ENCODE assay signal across 11 mouse cellular contexts in the genomic region with DNA sequence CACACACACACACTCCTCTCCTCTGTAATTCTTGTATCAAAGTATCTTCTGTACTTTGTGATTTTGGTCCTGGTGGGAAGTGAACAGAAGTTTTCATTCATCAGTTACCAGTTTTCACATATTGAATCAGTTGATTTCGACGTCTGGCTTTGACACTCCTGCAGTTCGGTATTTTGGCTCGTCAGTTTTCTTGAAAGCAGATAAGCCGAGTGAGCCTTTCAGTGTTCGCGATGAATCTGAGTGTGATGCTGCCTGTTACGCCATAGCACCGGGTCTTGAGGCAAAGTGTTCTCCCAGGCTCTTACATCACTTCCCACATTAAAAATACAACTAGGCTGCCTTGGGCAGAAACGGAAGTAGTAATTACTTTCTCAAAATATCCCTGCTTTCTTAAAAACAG. TPM values are rescaled to one million over a fixed set of nuclear protein-coding genes. Genes with fewer than 3 reads are reported as not detected.
DNase-seq lines count a peak whose midpoint lies in the region; ATAC-seq and TF ChIP-seq lines count a peak whose summit lies in the region.
"Had no signal": no experiment of that assay in that cellular context is flagged by ENCODE, and none has a peak within 500 bp of the region (broad histone marks: within the 10 kb centered on the region; RNA-seq: fewer than 3 reads in every experiment).

No protein-coding gene starts in this region.

- TF ChIP-seq CTCF in left cerebral cortex, adult 2 months (IDR thresholded peaks at IDR 0.05) = no peak
- TF ChIP-seq CTCF in midbrain, postnatal 0 days (IDR thresholded peaks at IDR 0.05) = no peak

- DNase-seq in adrenal gland, adult 2 months = peak; percentile 5
- DNase-seq in adrenal gland, adult 8-10 months = no peak
- DNase-seq in left cerebral cortex, adult 2 months (ENCODE audit: extremely low spot score in 1 of 2, low spot score in 2 of 2) = peak in 1 of 2 experiments; percentile 40
- no peak for DNase-seq in left cerebral cortex, postnatal 10 days (ENCODE audit: extremely low spot score in 1 of 2, low spot score in 2 of 2)
- peak; percentile 50 for DNase-seq in midbrain, postnatal 0 days (ENCODE audit: low spot score)
- no peak for DNase-seq in natural killer cell, adult 2 months (ENCODE audit: low spot score in 2 of 2)
- DNase-seq in frontal cortex, postnatal 10 days (ENCODE audit: low spot score in 2 of 2) = no peak

- peak; percentile 58 to 62; a peak in 2 of 4 replicates for ATAC-seq in hematopoietic stem cell, adult 5-6 weeks (replicated peaks in 1 of 2; ENCODE audit: insufficient read depth in 1 of 2, low FRiP score in 2 of 2, low TSS enrichment in 1 of 2, low read depth in 1 of 2, poor library complexity in 2 of 2, severe bottlenecking in 2 of 2)
- no peak for ATAC-seq in midbrain, postnatal 0 days (ENCODE audit: low FRiP score)
- ATAC-seq: activated CD4-positive, CD25-positive, alpha-beta regulatory T cell, adult 4 months had no signal

- no peaks in the 10 kb centered on the region for H3K9me3 ChIP-seq in midbrain, postnatal 0 days (ENCODE audit: low read length)
- H3K9me3 ChIP-seq: stomach, embryonic 15.5 days had no signal

- H3K27ac ChIP-seq in left cerebral cortex, adult 2 months = no peak overlapping the region
- 0 out of 2 replicates have a peak overlapping the region, but pooled peaks have one; percentile 12 for H3K27ac ChIP-seq in midbrain, postnatal 0 days (ENCODE audit: low read depth, low read length)
- H3K27ac ChIP-seq: stomach, embryonic 15.5 days had no signal

- H3K9ac ChIP-seq in midbrain, postnatal 0 days (replicated peaks; ENCODE audit: low read length, poor library complexity, severe bottlenecking) = no peak overlapping the region
- H3K9ac ChIP-seq: stomach, embryonic 15.5 days had no signal

- H3K4me1 ChIP-seq in midbrain, postnatal 0 days (ENCODE audit: insufficient read depth, low read length) = peaks cover 11% of the 10 kb centered on the region; the same call in 1 of the 2 replicates
- H3K4me1 ChIP-seq: stomach, embryonic 15.5 days had no signal

- H3K27me3 ChIP-seq in midbrain, postnatal 0 days (ENCODE audit: insufficient read depth, low read length) = no peaks in the 10 kb centered on the region
- H3K27me3 ChIP-seq: stomach, embryonic 15.5 days had no signal

- intact Hi-C loops in left cerebral cortex, adult 2 months (cut with DNase I) = loop anchor here (10.0 kb wide), 2 partner anchors 245 to 785 kb away; no protein-coding TSS in a partner anchor
- intact Hi-C loops in left cerebral cortex, postnatal 10 days (cut with DNase I) = loop anchor here (5.0 kb wide), 2 partner anchors 137 to 387 kb away; no protein-coding TSS in a partner anchor

- 14% methylated on average over 10 of the region's 10 CpGs for WGBS in midbrain, postnatal 0 days

- H3K4me2 ChIP-seq in midbrain, postnatal 0 days (ENCODE audit: low read depth, low read length, poor library complexity, severe bottlenecking) = peak overlapping the region; percentile 33

- H3K4me3 ChIP-seq in left cerebral cortex, adult 2 months = peak overlapping the region; percentile 34
- H3K4me3 ChIP-seq in midbrain, postnatal 0 days (ENCODE audit: low read depth, low read length) = 0 out of 2 replicates have a peak overlapping the region, but pooled peaks have one; percentile 4
- H3K4me3 ChIP-seq: erythroblast, embryonic 14.5 days; stomach, embryonic 15.5 days had no signal

- no peaks in the 10 kb centered on the region for H3K36me3 ChIP-seq in midbrain, postnatal 0 days (ENCODE audit: insufficient read depth, low read length)

RNA-seq across cellular contexts. Expression of gene Galnt3, which starts 55.0 kb away (rescaled TPM):
- 1 to 10 TPM; 1.2 to 1.7 TPM for total RNA-seq in adrenal gland, adult 2 months (2021)
- polyA plus RNA-seq in adrenal gland, adult 2 months (2012; rRNA removed) = 0.13 and 0.42 TPM in 2 replicates
- total RNA-seq in adrenal gland, adult 8-10 months (2022) = 1 to 10 TPM; 1.3 to 3.5 (median 2.5) TPM
- total RNA-seq in left cerebral cortex, adult 2 months (2021) = 1 to 10 TPM; 2.3 to 2.6 TPM
- total RNA-seq in left cerebral cortex, postnatal 10 days (2021) = 1 to 10 TPM; 3.2 to 4.4 TPM
- total RNA-seq in hematopoietic stem cell, adult 5-6 weeks (2017) = 1.4 and 5.9 TPM in 2 replicates
- total RNA-seq in midbrain, postnatal 0 days (2014; rRNA removed) = 3.5 and 4.7 TPM in 2 replicates
- 1.3 and 1.5 TPM in 2 replicates for polyA plus RNA-seq in midbrain, postnatal 0 days (2015; fragmentation: Nextera tagmentation; extraction: Ambion mirVana)
- polyA plus RNA-seq: erythroblast, embryonic 14.5 days had no signal

Comparison
In these comparisons a context has a peak if more than half of its experiments do, and no peak if none do; other contexts are left out.
1. DNase-seq: peak in adrenal gland, adult 2 months (single experiment) and midbrain, postnatal 0 days (single experiment); none in adrenal gland, adult 8-10 months (single experiment), left cerebral cortex, postnatal 10 days (0 of 2), natural killer cell, adult 2 months (0 of 2) and frontal cortex, postnatal 10 days (0 of 2).